Mouse (Mus musculus): ENCODE measurements around the gene Glrx3. TPM values are rescaled to one million over a fixed set of nuclear protein-coding genes. Genes with fewer than 3 reads are reported as not detected.
A peak's percentile ranks its signal among the peaks of the same experiment; 100 is the strongest.
"Not testable (repeated sequence)": the region's sequence is repeated elsewhere in the genome, so short reads cannot be mapped to it uniquely, and the experiment has no call there.

The Glrx3 gene
- 35.0 and 39.8 TPM in 2 replicates for total RNA-seq (2017)

GRCm38 (mm10) chr7:137437440-137438178, at the start of gene Glrx3:
TSS of gene Glrx3 (plus strand) at chr7:137437614.
- ATAC-seq (ENCODE audit: extremely low read depth, insufficient number of reproducible peaks, low FRiP score, poor library complexity, severe bottlenecking) = peak; percentile 98

GRCm38 (mm10) chr7:137387863-137388262, 49.6 kb upstream of the Glrx3 start:
- no peak for ATAC-seq (ENCODE audit: extremely low read depth, insufficient number of reproducible peaks, low FRiP score, poor library complexity, severe bottlenecking)

GRCm38 (mm10) chr7:137395421-137395820, 42.0 kb upstream of the Glrx3 start:
- ATAC-seq (ENCODE audit: extremely low read depth, insufficient number of reproducible peaks, low FRiP score, poor library complexity, severe bottlenecking) = no peak

- ATAC-seq (ENCODE audit: extremely low read depth, insufficient number of reproducible peaks, low FRiP score, poor library complexity, severe bottlenecking) = no peak
These were observed 40.0 kb upstream of the Glrx3 start for GRCm38 (mm10) chr7:137397361-137397910.

GRCm38 (mm10) chr7:137398973-137399372, 38.4 kb upstream of the Glrx3 start:
- ATAC-seq (ENCODE audit: extremely low read depth, insufficient number of reproducible peaks, low FRiP score, poor library complexity, severe bottlenecking) = no peak

- ATAC-seq (ENCODE audit: extremely low read depth, insufficient number of reproducible peaks, low FRiP score, poor library complexity, severe bottlenecking) = no peak
These were observed 33.3 kb upstream of the Glrx3 start for GRCm38 (mm10) chr7:137404146-137404545.

- ATAC-seq (ENCODE audit: extremely low read depth, insufficient number of reproducible peaks, low FRiP score, poor library complexity, severe bottlenecking) = peak; percentile 16; the same call in 1 of the 2 replicates
These were observed 29.9 kb upstream of the Glrx3 start for GRCm38 (mm10) chr7:137407428-137408058.

GRCm38 (mm10) chr7:137410337-137411197, 26.8 kb upstream of the Glrx3 start, which contains the start of gene 9430038I01Rik:
TSS of gene 9430038I01Rik (minus strand) at chr7:137410762.
- peak; percentile 87 for ATAC-seq (ENCODE audit: extremely low read depth, insufficient number of reproducible peaks, low FRiP score, poor library complexity, severe bottlenecking)

- no peak for ATAC-seq (ENCODE audit: extremely low read depth, insufficient number of reproducible peaks, low FRiP score, poor library complexity, severe bottlenecking)
These were observed 22.7 kb upstream of the Glrx3 start for GRCm38 (mm10) chr7:137414710-137415109.

- no peak for ATAC-seq (ENCODE audit: extremely low read depth, insufficient number of reproducible peaks, low FRiP score, poor library complexity, severe bottlenecking)
These were observed 16.9 kb upstream of the Glrx3 start for GRCm38 (mm10) chr7:137420550-137420949.

- no peak for ATAC-seq (ENCODE audit: extremely low read depth, insufficient number of reproducible peaks, low FRiP score, poor library complexity, severe bottlenecking)
These were observed 16.2 kb upstream of the Glrx3 start for GRCm38 (mm10) chr7:137421236-137421635.

- no peak for ATAC-seq (ENCODE audit: extremely low read depth, insufficient number of reproducible peaks, low FRiP score, poor library complexity, severe bottlenecking)
These were observed 10.7 kb upstream of the Glrx3 start for GRCm38 (mm10) chr7:137426693-137427092.

- ATAC-seq (ENCODE audit: extremely low read depth, insufficient number of reproducible peaks, low FRiP score, poor library complexity, severe bottlenecking) = no peak
These were observed 5.4 kb upstream of the Glrx3 start for GRCm38 (mm10) chr7:137431769-137432603.

- ATAC-seq (ENCODE audit: extremely low read depth, insufficient number of reproducible peaks, low FRiP score, poor library complexity, severe bottlenecking) = no peak
These were observed 513 bp upstream of the Glrx3 start for GRCm38 (mm10) chr7:137436901-137437300.

GRCm38 (mm10) chr7:137438179-137438550, 751 bp downstream of the Glrx3 start:
- ATAC-seq (ENCODE audit: extremely low read depth, insufficient number of reproducible peaks, low FRiP score, poor library complexity, severe bottlenecking) = no peak

- ATAC-seq (ENCODE audit: extremely low read depth, insufficient number of reproducible peaks, low FRiP score, poor library complexity, severe bottlenecking) = not testable (repeated sequence)
These were observed 1.5 kb downstream of the Glrx3 start for GRCm38 (mm10) chr7:137438962-137439361.

GRCm38 (mm10) chr7:137442951-137443350, 5.5 kb downstream of the Glrx3 start:
- ATAC-seq (ENCODE audit: extremely low read depth, insufficient number of reproducible peaks, low FRiP score, poor library complexity, severe bottlenecking) = no peak

GRCm38 (mm10) chr7:137445321-137445720, 7.9 kb downstream of the Glrx3 start:
- no peak for ATAC-seq (ENCODE audit: extremely low read depth, insufficient number of reproducible peaks, low FRiP score, poor library complexity, severe bottlenecking)
